Mouse (Mus musculus): Measurements from ENCODE around the gene Rfc4.

DNA sequence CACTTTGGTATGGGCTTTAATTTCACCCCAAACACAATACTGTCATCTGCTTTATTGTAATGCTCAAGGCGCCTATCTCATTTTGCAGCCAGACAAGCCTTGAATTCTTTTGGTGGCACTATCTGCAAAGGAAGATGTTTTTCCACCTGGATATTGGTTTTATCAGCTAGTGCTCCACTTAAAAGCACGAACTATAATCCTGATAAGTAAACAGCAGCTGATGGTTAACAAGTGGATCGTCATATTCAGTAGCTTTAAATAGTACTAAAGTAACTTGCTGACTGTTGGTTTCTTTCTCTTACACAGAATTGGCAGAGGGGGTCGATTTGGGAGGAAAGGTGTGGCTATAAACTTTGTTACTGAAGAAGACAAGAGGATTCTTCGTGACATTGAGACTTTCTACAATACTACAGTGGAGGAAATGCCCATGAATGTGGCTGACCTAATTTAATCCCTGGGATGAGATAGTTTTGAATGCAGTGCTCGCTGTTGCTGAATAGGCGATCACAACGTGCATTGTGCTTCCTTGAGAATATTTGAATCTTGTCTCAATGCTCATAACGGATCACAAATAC is 14.6 kb downstream of the Rfc4 start:
- TF ChIP-seq CTCF (IDR thresholded peaks at IDR 0.05; ENCODE audit: control insufficient read depth, insufficient read depth, insufficient replicate concordance, low read depth, low read length), result no peak
- TF ChIP-seq POLR2A (IDR thresholded peaks at IDR 0.05; ENCODE audit: control insufficient read depth, low read depth, low read length), result no peak
